Mouse (Mus musculus): ENCODE data around the gene Marveld3.

The Marveld3 gene

GRCm38 (mm10) chr8:109961693-109962367 is at the start of gene Marveld3:
Gene Marveld3, minus strand, starts transcription at chr8:109962203.
- DNase-seq (ENCODE audit: low spot score in 2 of 2) = no peak

GRCm38 (mm10) chr8:110010868-110011267 is 48.9 kb upstream of the Marveld3 start:
- DNase-seq (ENCODE audit: low spot score in 2 of 2) = peak in 1 of 2 experiments; percentile 17

- DNase-seq (ENCODE audit: low spot score in 2 of 2) = no peak
Observed at GRCm38 (mm10) chr8:110008995-110009446, 47.0 kb upstream of the Marveld3 start.

GRCm38 (mm10) chr8:110008228-110008994 is 46.4 kb upstream of the Marveld3 start:
- DNase-seq (ENCODE audit: low spot score in 2 of 2) = no peak

GRCm38 (mm10) chr8:110006312-110007023 is 44.5 kb upstream of the Marveld3 start:
- DNase-seq (ENCODE audit: low spot score in 2 of 2) = peak; percentile 25 to 34

GRCm38 (mm10) chr8:110004300-110004699 is 42.3 kb upstream of the Marveld3 start:
- no peak for DNase-seq (ENCODE audit: low spot score in 2 of 2)

GRCm38 (mm10) chr8:110002953-110003352 is 41.0 kb upstream of the Marveld3 start:
- DNase-seq (ENCODE audit: low spot score in 2 of 2) = no peak

- no peak for DNase-seq (ENCODE audit: low spot score in 2 of 2)
Observed at GRCm38 (mm10) chr8:109999974-110000373, 38.0 kb upstream of the Marveld3 start.

GRCm38 (mm10) chr8:109998066-109998465 is 36.1 kb upstream of the Marveld3 start:
- no peak for DNase-seq (ENCODE audit: low spot score in 2 of 2)

GRCm38 (mm10) chr8:109997381-109997780 is 35.4 kb upstream of the Marveld3 start:
- no peak for DNase-seq (ENCODE audit: low spot score in 2 of 2)

- DNase-seq (ENCODE audit: low spot score in 2 of 2) = no peak
Observed at GRCm38 (mm10) chr8:109992951-109993350, 30.9 kb upstream of the Marveld3 start.

- no peak for DNase-seq (ENCODE audit: low spot score in 2 of 2)
Observed at GRCm38 (mm10) chr8:109992166-109992565, 30.2 kb upstream of the Marveld3 start.

GRCm38 (mm10) chr8:109990224-109990623 is 28.2 kb upstream of the Marveld3 start, which contains the start of gene Tat:
Gene Tat, plus strand, starts transcription at chr8:109990437.
- DNase-seq (ENCODE audit: low spot score in 2 of 2) = no peak

GRCm38 (mm10) chr8:109989151-109989550 is 27.1 kb upstream of the Marveld3 start:
- no peak for DNase-seq (ENCODE audit: low spot score in 2 of 2)

- DNase-seq (ENCODE audit: low spot score in 2 of 2) = no peak
Observed at GRCm38 (mm10) chr8:109987776-109988175, 25.8 kb upstream of the Marveld3 start.

- DNase-seq (ENCODE audit: low spot score in 2 of 2) = no peak
Observed at GRCm38 (mm10) chr8:109986384-109986783, 24.4 kb upstream of the Marveld3 start.

GRCm38 (mm10) chr8:109983944-109984343 is 21.9 kb upstream of the Marveld3 start:
- DNase-seq (ENCODE audit: low spot score in 2 of 2) = no peak

GRCm38 (mm10) chr8:109982386-109983105 is 20.5 kb upstream of the Marveld3 start:
- no peak for DNase-seq (ENCODE audit: low spot score in 2 of 2)

GRCm38 (mm10) chr8:109979339-109979738 is 17.3 kb upstream of the Marveld3 start:
- DNase-seq (ENCODE audit: low spot score in 2 of 2) = no peak

GRCm38 (mm10) chr8:109972901-109973300 is 10.9 kb upstream of the Marveld3 start:
- no peak for DNase-seq (ENCODE audit: low spot score in 2 of 2)

- peak in 1 of 2 experiments; percentile 42 for DNase-seq (ENCODE audit: low spot score in 2 of 2)
Observed at GRCm38 (mm10) chr8:109970323-109970722, 8.3 kb upstream of the Marveld3 start.

GRCm38 (mm10) chr8:109968837-109969236 is 6.8 kb upstream of the Marveld3 start:
- no peak for DNase-seq (ENCODE audit: low spot score in 2 of 2)
